Mouse (Mus musculus) heart, postnatal 0 days (tissue): ENCODE data around the gene Gnb2.

Experiments
- CTCF ChIP-seq: IDR thresholded peaks from 2 replicates; pipeline ENCODE4 v1.5.1; 2016; ENCODE audit warnings: antibody characterized with exemption, control low read depth, low read depth
- EP300 ChIP-seq: IDR thresholded peaks from 2 replicates; pipeline ENCODE4 v1.6.1; 2016; ENCODE audit warnings: antibody characterized with exemption, low read depth

- no peak for TF ChIP-seq CTCF
- no peak for TF ChIP-seq EP300
Observed at GRCm38 (mm10) chr5:137491559-137491958, 41.8 kb downstream of the Gnb2 start.
